Mouse (Mus musculus) urinary bladder, postnatal 10 days (tissue): ENCODE data around the gene Uox.

Source experiments
- DNase-seq: peaks from one replicate; pipeline ENCODE4 v3.0.0; 2022; ENCODE audit warnings: low spot score

Uox gene

GRCm38 (mm10) chr3:146621966-146622365 is 51.7 kb downstream of the Uox start:
- DNase-seq, result no peak

DNA sequence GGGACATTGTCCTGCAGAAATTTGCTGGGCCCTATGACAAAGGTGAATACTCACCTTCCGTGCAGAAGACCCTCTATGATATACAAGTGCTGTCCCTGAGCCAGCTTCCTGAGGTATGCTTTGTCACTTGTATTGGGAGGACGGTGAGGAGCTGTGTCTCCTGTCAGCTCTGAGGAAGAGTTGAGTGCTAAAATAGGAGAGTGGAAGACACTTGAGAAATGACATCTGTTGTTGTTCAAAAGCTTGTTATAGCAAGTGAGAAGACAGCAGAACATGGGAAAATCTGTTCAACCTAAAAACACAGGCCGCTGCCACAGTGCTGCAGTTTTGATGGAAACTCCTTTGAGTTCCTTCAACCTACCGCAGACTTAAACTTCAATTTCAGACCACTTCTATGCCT is 55.5 kb downstream of the Uox start:
- DNase-seq, result no peak

DNA sequence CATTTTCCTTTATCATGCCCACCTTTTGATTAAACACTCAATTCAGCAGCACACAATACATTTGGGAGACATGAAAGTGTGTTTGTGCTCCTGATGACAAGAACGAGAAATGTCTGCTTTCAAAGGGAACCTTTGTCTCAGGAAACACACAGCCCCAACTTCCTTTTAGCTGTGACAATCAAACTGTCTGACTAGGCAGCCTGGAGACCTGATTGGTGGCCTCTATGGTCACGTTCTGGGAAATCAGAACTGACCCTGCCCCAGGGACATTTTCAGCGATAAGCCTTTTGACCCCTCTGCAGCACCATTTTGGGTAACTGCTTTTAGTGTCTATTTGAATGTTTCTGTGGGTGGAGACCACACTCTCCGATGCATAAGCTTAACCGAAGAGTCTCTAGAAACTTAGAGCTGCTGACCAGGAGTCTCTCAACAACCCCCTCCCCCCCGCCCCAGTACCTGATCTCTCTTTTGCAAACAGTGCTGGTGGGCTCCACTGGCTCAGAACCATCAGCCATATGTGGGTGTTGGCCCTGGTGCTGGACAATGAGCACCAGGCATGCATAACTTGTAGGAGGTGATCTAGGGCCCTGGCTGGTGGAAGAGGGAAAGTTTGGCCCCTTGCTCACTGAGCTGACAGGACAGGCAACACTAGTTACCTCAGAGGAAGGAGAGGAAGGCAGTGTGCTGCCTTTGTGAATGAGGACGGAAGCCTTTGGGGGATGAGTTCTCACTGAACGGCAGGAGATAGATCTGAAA is 58.2 kb downstream of the Uox start:
- DNase-seq, result no peak

- no peak for DNase-seq
Observed at GRCm38 (mm10) chr3:146632506-146632905, 62.3 kb downstream of the Uox start.

- DNase-seq, result no peak
Observed at GRCm38 (mm10) chr3:146641818-146642427, 71.7 kb downstream of the Uox start.

DNA sequence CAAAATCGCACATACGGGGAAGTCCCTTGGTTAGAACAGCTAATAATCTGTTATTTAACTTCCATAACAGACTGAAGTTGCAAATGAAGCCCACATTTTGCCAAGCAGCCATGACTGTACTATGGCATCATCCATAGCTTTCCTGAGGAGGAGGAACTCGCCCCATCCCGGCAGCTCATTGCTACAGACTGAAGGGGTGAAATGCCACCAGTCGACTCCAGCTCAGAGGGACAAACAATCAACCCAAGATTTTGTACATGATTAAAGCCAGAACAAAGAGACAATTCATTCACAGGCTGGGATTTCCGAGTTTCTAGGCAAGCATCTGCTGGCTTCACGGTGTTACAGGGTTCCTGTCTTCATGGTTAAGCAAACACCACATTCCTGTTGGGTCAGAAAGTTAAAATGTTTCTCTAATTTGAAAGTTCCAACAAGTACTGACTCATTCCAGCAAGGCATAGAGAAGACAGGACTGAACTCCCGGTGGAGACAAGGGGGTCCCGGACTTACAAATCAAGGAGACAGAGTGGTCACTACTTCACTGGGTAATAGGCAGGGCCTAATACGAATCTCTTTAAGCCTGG is 79.2 kb downstream of the Uox start:
- no peak for DNase-seq

- no peak for DNase-seq
Observed at GRCm38 (mm10) chr3:146650716-146651115, 80.5 kb downstream of the Uox start.

DNA sequence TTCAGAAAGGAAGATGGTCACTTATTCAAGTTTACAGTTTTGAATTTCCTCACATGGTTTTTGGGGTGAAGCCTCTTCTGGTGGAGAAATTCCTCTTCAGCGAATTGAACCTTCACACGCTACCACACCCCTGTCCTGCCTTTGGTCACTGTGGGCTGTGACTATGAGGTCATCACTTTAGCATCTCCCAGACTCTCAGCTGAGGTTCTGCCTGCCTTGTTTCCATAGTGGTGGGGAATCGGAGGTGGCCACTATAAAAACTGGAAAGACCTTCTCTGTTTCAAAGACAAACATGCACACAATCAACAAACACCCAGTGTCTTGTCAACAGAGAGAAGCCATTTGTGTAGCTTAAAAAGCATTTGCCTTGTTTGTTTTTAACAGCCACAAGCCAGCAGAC is 81.0 kb downstream of the Uox start, which contains the start of gene 4930503B20Rik:
Gene 4930503B20Rik, minus strand, starts transcription at position 101 of the 400 bp plus-strand sequence.
- DNase-seq, result no peak

GRCm38 (mm10) chr3:146652431-146652830 is 82.2 kb downstream of the Uox start:
- DNase-seq, result no peak

DNA sequence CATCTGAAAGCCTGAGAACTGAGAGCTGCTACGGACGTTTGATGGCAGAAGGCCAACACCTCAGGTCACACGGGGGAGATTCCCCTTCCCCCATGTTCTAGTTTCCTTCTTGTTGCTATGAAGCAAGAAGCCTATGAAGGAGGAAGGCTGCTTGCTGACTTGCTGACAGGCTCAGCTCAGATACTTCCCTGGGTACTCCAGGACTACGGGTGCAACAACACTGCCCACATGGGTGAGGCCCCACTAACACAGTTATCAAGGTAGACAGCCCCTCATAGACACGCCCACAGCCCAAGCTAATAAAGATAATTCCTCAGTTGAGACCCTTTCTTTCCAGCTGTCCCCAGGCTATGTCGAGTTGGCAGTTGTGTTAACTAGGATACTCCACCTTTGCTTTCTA is 83.5 kb downstream of the Uox start:
- no peak for DNase-seq

DNA sequence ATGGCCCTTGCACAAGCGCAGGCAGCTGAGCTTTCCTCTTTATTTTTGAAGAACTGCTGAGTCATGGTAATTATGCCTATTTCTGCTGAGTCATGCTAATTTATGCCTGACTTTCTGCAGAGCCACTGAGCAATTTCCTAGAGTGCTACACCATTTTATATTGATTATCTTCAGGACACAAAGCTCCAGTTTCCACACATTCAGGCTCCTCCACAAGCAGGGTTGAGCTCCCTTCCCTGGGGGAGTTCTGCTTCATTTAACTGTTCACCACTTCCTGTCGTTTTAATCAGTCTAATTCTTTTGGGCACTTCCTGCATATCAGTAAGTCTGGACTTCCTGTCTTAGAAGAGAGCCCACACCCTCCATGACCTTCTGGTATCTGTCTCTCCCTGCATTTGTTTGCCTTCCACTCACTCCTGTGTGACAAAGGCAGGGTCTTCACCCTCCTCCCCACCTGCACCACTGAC is 84.9 kb downstream of the Uox start:
- DNase-seq, result no peak

DNA sequence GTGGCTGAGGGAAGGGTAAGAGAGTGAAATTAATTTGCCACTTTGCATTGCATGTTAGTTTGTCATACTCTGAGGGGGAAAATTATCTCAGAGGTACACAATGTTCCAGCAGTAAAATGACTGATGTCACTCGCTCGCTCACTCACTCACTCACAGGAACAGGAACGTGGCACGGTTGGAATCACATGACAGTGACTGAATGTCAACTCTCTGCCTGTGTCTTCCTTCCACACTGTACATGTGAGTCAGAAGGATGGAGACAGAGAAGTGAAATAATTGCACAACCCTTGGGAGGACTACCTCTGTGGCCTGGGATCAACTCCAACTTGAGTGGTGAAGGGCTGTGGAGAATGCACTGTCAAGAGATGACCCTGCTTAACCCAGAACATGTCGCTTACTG is 87.2 kb downstream of the Uox start:
- DNase-seq, result no peak

GRCm38 (mm10) chr3:146658061-146658639 is 87.9 kb downstream of the Uox start:
- DNase-seq, result no peak

DNA sequence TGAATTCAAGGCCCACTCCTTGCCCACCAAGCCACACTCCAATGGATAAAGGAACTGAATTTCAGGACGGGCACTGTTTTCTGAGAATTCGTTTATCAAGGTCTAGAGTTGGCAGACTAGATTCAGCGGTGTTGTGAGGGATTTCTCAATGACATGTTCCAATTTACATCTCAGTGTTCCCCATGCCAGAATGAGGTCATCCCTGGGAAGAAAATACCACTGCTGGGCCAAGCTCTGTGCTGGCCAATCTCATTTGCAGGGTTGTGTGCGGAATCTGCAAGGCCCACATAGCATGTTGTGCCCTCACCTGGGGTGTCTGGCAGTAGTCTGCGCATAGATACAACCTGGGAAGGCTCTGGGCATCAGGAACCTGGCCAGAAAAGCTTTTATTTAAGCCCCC is 89.1 kb downstream of the Uox start:
- no peak for DNase-seq

DNA sequence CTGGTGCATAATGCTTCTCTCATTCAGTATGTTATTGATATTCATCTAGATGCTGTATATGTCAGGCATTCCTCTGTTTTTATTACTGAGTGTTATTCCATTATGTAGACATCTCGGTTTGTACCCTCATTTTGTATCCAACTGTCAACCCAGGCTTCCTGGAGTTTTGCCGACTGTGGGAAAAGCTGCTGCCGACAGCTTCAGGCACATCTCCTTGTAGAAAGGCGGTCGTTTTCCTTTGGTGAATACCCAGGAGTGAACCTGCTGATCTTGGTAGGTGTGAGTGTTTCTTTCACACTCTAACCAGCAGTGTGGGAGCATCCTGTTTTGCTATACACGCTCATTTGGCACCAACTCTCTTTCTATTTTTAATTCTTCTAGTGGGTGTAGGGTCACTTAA is 90.8 kb downstream of the Uox start:
- no peak for DNase-seq

GRCm38 (mm10) chr3:146661907-146662306 is 91.7 kb downstream of the Uox start:
- no peak for DNase-seq

DNA sequence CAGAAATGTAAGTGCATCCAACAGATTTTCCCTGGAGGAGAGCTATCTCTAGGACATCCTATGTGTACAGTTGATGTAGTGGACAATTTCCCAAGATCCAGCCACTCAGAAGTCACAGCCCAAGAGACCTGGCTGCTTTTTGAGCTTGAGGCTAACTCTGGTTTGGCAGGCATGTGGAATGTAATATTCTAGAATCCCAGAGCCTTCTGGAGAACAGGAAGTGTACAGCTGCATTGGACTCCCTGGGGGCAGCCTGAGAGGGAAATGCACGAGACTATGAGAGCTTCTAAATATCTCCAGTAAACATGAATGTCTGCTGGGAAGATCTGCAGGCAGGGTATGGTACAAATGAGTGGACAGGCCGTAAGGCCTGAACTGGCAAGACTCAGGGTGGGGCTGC is 100.9 kb downstream of the Uox start:
- DNase-seq, result no peak

DNA sequence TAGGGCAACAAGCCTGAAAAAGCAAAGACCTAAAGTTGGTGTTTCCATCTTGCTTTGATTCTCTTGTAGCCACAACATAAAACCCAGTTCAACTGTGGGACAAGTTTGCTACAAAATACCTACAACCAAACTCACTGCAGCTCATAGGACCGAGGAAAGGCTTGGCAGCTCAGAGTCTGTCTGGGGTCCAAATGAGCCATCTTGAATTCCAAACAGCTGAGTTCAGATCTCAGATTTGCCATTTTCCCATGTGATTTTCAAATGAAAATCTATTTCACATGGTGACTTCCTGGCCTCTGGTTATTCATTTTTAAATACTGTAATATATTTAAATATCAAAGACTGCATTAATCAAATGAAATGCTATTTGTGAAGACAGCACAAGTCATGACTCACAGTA is 104.9 kb downstream of the Uox start:
- no peak for DNase-seq

GRCm38 (mm10) chr3:146676193-146676592 is 106.0 kb downstream of the Uox start:
- no peak for DNase-seq

DNA sequence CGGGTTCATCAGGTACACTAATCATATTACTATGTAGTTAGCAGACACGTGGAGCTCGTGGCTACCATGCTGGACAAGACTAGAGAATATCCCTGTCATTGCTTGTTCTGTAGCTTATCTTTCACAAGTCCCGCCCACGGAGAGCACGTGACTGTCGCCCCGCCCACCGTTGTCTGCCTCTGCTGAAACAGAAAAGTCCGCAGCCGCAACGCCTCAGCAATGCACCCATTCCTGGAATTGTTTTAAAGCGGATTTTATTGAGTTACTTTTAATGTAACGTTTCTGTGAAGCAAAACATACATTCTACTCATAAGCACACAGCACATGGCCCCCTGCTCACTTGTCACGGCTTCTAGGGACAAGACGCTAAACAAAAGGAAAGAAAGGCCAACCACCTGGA is 109.4 kb downstream of the Uox start:
- no peak for DNase-seq

GRCm38 (mm10) chr3:146680625-146681024 is 110.4 kb downstream of the Uox start:
- DNase-seq, result no peak

GRCm38 (mm10) chr3:146681696-146682095 is 111.5 kb downstream of the Uox start:
- no peak for DNase-seq
